In the genomic region with DNA sequence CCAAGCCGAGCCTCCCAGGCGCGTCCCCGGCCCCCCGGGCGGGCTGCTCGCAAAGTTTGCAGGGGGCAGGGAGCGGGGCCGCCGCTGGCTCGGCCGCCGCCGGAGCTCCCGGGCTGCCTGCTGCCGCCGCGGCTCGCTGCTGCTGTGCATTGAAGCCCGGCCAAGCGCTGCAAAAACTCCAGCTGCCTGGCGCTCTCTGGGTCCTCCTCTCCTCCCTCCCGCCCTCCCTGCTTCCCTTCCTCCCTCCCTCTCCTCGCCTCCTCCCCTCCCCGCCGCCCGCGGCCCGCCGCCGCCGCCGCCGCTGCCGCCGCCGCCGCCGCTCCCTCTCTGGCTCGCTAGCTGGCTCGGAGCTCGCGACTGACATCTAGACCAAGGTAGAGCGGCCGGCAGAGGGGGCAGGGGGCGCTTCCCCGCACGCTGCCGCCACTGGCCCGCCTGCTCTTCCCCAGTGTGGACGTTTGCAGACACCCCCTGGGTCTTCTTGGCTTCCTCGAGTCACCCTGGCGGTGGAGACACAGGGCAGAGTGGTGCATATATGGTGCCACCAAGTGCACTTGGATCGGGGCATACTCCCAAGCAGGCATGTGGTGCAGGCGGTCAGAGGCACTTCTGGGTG, we compare ENCODE assay signal across 7 mouse cellular contexts. TPM values are rescaled to one million over a fixed set of nuclear protein-coding genes. Genes with fewer than 3 reads are reported as not detected.
DNase-seq lines count a peak whose midpoint lies in the region; ATAC-seq and TF ChIP-seq lines count a peak whose summit lies in the region.

A gene (minus strand): TSS at position 137 of the 616 bp plus-strand sequence.

- intact Hi-C loops in left cerebral cortex, postnatal 4 days (cut with DNase I) = loop anchor here (5.0 to 10.0 kb wide), 6 partner anchors 113 to 1607 kb away; no protein-coding TSS in a partner anchor

- no peaks in the 10 kb centered on the region for H3K4me1 ChIP-seq in intestine, postnatal 0 days (replicated peaks; ENCODE audit: control insufficient read depth, insufficient read depth, low read length)
- H3K4me1 ChIP-seq in midbrain, embryonic 11.5 days (ENCODE audit: control insufficient read depth, insufficient read depth, low read length) = peaks cover 24% of the 10 kb centered on the region
- 0 out of 2 replicates have a peak, but pooled peaks cover 3% of the 10 kb centered on the region for H3K4me1 ChIP-seq in stomach, embryonic 14.5 days (ENCODE audit: control insufficient read depth, insufficient read depth, low read length)

- WGBS in intestine, postnatal 0 days = 2% methylated on average over 18 of the region's 55 CpGs
- 2% methylated on average over 17 of the region's 55 CpGs for WGBS in midbrain, embryonic 11.5 days
- 1% methylated on average over 49 of the region's 55 CpGs for WGBS in stomach, embryonic 14.5 days

- DNase-seq in adrenal gland, postnatal 36 days = peak; percentile 80 to 84
- DNase-seq in embryo, embryonic 11 days = peak; percentile 82
- peak; percentile 42 to 68 for DNase-seq in gastrocnemius, postnatal 4 days (ENCODE audit: low spot score in 2 of 2)
- DNase-seq in left cerebral cortex, postnatal 4 days = peak; percentile 83
- peak; percentile 97 for DNase-seq in midbrain, embryonic 11.5 days (ENCODE audit: low spot score, missing footprints)

- H3K4me3 ChIP-seq in intestine, postnatal 0 days (ENCODE audit: low read depth, low read length) = peak within 1 kb of the TSS; percentile 60
- peak within 1 kb of the TSS; percentile 76 for H3K4me3 ChIP-seq in midbrain, embryonic 11.5 days (ENCODE audit: low read depth, low read length)
- peak within 1 kb of the TSS; percentile 64 for H3K4me3 ChIP-seq in stomach, embryonic 14.5 days (ENCODE audit: low read depth, low read length)

- TF ChIP-seq CTCF in intestine, postnatal 0 days (IDR thresholded peaks at IDR 0.05; ENCODE audit: low read depth) = peak; percentile 46

- H3K9ac ChIP-seq in intestine, postnatal 0 days (ENCODE audit: low read depth, low read length) = peak within 1 kb of the TSS; percentile 54
- peak within 1 kb of the TSS; percentile 71 for H3K9ac ChIP-seq in midbrain, embryonic 11.5 days (ENCODE audit: low read length)
- H3K9ac ChIP-seq in stomach, embryonic 14.5 days (replicated peaks; ENCODE audit: low read depth, low read length) = peak within 1 kb of the TSS; percentile 57; the same call in 1 of the 2 replicates

- ATAC-seq in intestine, postnatal 0 days = peak; percentile 42; the same call in 1 of the 2 replicates
- peak; percentile 73 for ATAC-seq in midbrain, embryonic 11.5 days (ENCODE audit: low FRiP score)
- ATAC-seq in stomach, embryonic 14.5 days (ENCODE audit: insufficient number of reproducible peaks, insufficient read depth, low FRiP score, low read depth) = peak; percentile 66; the same call in 1 of the 2 replicates

- H3K27ac ChIP-seq in intestine, postnatal 0 days (ENCODE audit: low read depth, low read length) = no peak within 1 kb of the TSS
- peak within 1 kb of the TSS; percentile 41; the same call in 1 of the 2 replicates for H3K27ac ChIP-seq in midbrain, embryonic 11.5 days (ENCODE audit: low read depth, low read length)
- H3K27ac ChIP-seq in stomach, embryonic 14.5 days (ENCODE audit: low read length) = 0 out of 2 replicates have a peak within 1 kb of the TSS, but pooled peaks have one; percentile 21

- no peaks in the 10 kb centered on the region for H3K9me3 ChIP-seq in intestine, postnatal 0 days (ENCODE audit: control insufficient read depth)
- no peaks in the 10 kb centered on the region for H3K9me3 ChIP-seq in midbrain, embryonic 11.5 days (ENCODE audit: control insufficient read depth, low read length)
- H3K9me3 ChIP-seq in stomach, embryonic 14.5 days (ENCODE audit: control insufficient read depth, low read depth, low read length) = no peaks in the 10 kb centered on the region

- H3K27me3 ChIP-seq in intestine, postnatal 0 days (replicated peaks; ENCODE audit: control insufficient read depth, insufficient read depth, low read length) = peaks cover 72% of the 10 kb centered on the region
- peaks cover 36% of the 10 kb centered on the region for H3K27me3 ChIP-seq in midbrain, embryonic 11.5 days (ENCODE audit: control insufficient read depth, insufficient read depth, low read length)
- H3K27me3 ChIP-seq in stomach, embryonic 14.5 days (ENCODE audit: control insufficient read depth, insufficient read depth, low read length) = peaks cover 47% of the 10 kb centered on the region

- H3K36me3 ChIP-seq in intestine, postnatal 0 days (ENCODE audit: control insufficient read depth, insufficient read depth) = no peaks in the 10 kb centered on the region
- no peaks in the 10 kb centered on the region for H3K36me3 ChIP-seq in midbrain, embryonic 11.5 days (ENCODE audit: control insufficient read depth, insufficient read depth, low read length)
- no peaks in the 10 kb centered on the region for H3K36me3 ChIP-seq in stomach, embryonic 14.5 days (ENCODE audit: control insufficient read depth, insufficient read depth, low read length)

- H3K4me2 ChIP-seq in intestine, postnatal 0 days (replicated peaks; ENCODE audit: low read depth) = peak within 1 kb of the TSS; percentile 99
- H3K4me2 ChIP-seq in midbrain, embryonic 11.5 days = peak within 1 kb of the TSS; percentile 100
- H3K4me2 ChIP-seq in stomach, embryonic 14.5 days (replicated peaks; ENCODE audit: low read depth, low read length) = peak within 1 kb of the TSS; percentile 100

RNA-seq across cellular contexts. Expression of the gene that starts here (rescaled TPM):
- total RNA-seq in adrenal gland, postnatal 36 days (2021) = 1 to 10 TPM; 4.3 to 5.2 TPM
- 1 to 10 TPM; 7.1 to 7.9 TPM for total RNA-seq in gastrocnemius, postnatal 4 days (2021)
- polyA plus RNA-seq in intestine, postnatal 0 days (2015; fragmentation: Nextera tagmentation; extraction: Ambion mirVana) = 0.91 and 1.1 TPM in 2 replicates
- total RNA-seq in left cerebral cortex, postnatal 4 days (2021) = 100 to 1,000 TPM; 112 to 116 TPM
- polyA plus RNA-seq in midbrain, embryonic 11.5 days (2014; fragmentation: Nextera tagmentation; extraction: Ambion mirVana) = 3.6 and 3.7 TPM in 2 replicates
- 3.7 and 3.8 TPM in 2 replicates for polyA plus RNA-seq in stomach, embryonic 14.5 days (2014; fragmentation: Nextera tagmentation; extraction: Ambion mirVana)

Comparison
In these comparisons a context has a peak if more than half of its experiments do, and no peak if none do; other contexts are left out.
1. RNA of the gene that starts here (total RNA-seq): 112 to 116 TPM in left cerebral cortex, postnatal 4 days; 7.1 to 7.9 TPM in gastrocnemius, postnatal 4 days and 4.3 to 5.2 TPM in adrenal gland, postnatal 36 days; every median in the first group is over 10 times any median in the second.
2. Peak in every context shown above with its lines, with median percentiles within 50 percentile points of each other: DNase-seq, ATAC-seq, H3K4me2 ChIP-seq, H3K4me3 ChIP-seq and H3K9ac ChIP-seq.